Mouse (Mus musculus) ES-Bruce4 (cell line): ENCODE results near the gene Plekha7. TPM values are rescaled to one million over a fixed set of nuclear protein-coding genes. Genes with fewer than 3 reads are reported as not detected.

Experiments
- H3K27ac ChIP-seq: 2 replicates; pipeline ENCODE4 v1.5.1; 2012; ENCODE audit warnings: low read length, inconsistent platforms; ENCODE audit not compliant: insufficient read depth
- H3K27me3 ChIP-seq: 2 replicates; pipeline ENCODE4 v1.6.1; 2012; ENCODE audit warnings: mild to moderate bottlenecking, low read length, inconsistent platforms; ENCODE audit not compliant: control insufficient read depth, poor library complexity, insufficient read depth, severe bottlenecking
- H3K36me3 ChIP-seq: 2 replicates; pipeline ENCODE4 v1.6.1; 2012; ENCODE audit warnings: inconsistent platforms, mild to moderate bottlenecking, low read length, moderate library complexity; ENCODE audit not compliant: control insufficient read depth, poor library complexity, insufficient read depth, severe bottlenecking
- H3K4me1 ChIP-seq: one replicate; pipeline ENCODE4 v1.8.1; 2011; ENCODE audit warnings: low read length; ENCODE audit not compliant: control insufficient read depth, insufficient read depth
- H3K4me3 ChIP-seq: 2 replicates; pipeline ENCODE4 v1.5.1; 2011; ENCODE audit warnings: low read depth, mild to moderate bottlenecking, low read length
- H3K9ac ChIP-seq: 2 replicates; pipeline ENCODE4 v1.6.1; 2012; ENCODE audit warnings: low read depth, mild to moderate bottlenecking, inconsistent platforms; ENCODE audit not compliant: poor library complexity, severe bottlenecking
- H3K9me3 ChIP-seq: replicated peaks from 2 replicates; pipeline ENCODE4 v1.6.1; 2012; ENCODE audit warnings: mild to moderate bottlenecking, low read length, inconsistent platforms; ENCODE audit not compliant: control insufficient read depth, poor library complexity, insufficient read depth, severe bottlenecking
- CTCF ChIP-seq: IDR thresholded peaks from one replicate; pipeline ENCODE4 v1.8.1; 2011; ENCODE audit warnings: low read depth, low read length
- EP300 ChIP-seq: IDR thresholded peaks from 2 replicates; pipeline ENCODE4 v1.6.1; 2011; ENCODE audit warnings: low read depth, low read length; ENCODE audit not compliant: insufficient read depth
- POLR2A ChIP-seq: IDR thresholded peaks from one replicate; pipeline ENCODE4 v1.8.1; 2011; ENCODE audit warnings: low read length; ENCODE audit not compliant: insufficient read depth
- polyA plus RNA-seq: library from polyadenylated mRNA; stranded (reverse); fragments of >200 nt; gene quantifications from 2 replicates; pipeline ENCODE4 v1.2.4, GENCODE M21; 2011; ENCODE audit warnings: low read depth; ENCODE audit not compliant: missing spikeins, insufficient read depth, insufficient read length

Gene Plekha7
- polyA plus RNA-seq, 1 experiment: 80.0 TPM

DNA sequence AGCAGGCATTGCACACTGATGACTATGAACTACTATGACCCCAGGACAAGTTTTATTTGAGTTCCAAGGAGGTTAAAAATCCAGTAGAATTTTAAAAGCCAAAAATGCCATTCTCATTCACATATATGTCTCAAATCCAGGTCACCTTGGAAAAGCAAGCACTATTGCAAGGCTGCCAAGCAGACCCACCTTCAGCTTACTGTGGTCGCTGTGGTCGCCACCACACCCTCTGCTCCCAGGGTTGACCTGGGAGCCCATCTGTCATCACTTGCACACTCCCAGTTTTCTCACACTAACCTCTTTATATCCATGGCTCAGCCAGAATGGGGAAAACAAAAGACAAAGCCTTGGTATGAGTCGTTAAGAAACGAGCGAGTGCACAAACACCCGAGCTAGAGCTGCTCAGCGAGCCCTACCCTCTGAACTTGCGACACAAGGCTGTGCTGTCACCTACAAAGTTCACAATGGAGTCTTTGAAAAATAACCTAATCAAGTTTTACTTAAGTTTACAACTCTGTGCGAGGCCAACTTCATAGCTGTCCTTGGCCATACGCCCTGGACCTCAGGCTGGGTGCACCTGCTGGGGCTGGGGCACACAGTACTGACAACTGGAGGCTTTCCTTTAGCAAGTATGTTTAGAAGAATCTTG lies 106.0 kb downstream of the Plekha7 start:
- Histone ChIP-seq H3K27ac (no peak overlapping the region), H3K4me3 (no peak overlapping the region), H3K9ac (no peak overlapping the region), H3K36me3 (no peaks in the 10 kb centered on the region), H3K9me3 (no peaks in the 10 kb centered on the region), H3K27me3 (no peaks in the 10 kb centered on the region), H3K4me1 (peaks cover 10% of the 10 kb centered on the region)
- TF ChIP-seq POLR2A: no peak
- no peak for TF ChIP-seq CTCF
- no peak for TF ChIP-seq EP300

DNA sequence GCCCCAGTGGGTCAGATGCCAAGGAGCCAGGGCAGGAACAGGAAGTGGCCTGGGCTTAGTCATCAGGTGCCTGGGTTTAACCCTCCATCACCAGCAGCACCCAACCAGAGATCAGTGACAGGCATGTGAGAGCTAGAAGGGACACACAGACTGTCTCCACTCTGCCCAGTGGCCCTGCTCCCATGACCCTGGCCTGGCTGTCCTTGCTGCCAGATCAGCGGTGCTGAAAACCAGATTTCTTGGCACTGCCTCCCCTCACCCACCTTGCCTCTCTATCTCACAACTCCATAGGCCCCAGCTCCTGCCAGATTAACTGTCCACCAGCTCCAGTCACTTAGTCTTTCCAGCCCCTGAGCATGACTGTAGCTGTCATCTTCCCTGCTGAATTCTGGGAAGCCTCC lies 107.2 kb downstream of the Plekha7 start:
- H3K27me3 ChIP-seq: no peaks in the 10 kb centered on the region
- no peaks in the 10 kb centered on the region for H3K36me3 ChIP-seq
- H3K4me1 ChIP-seq: peaks cover 11% of the 10 kb centered on the region
- no peak overlapping the region for H3K27ac ChIP-seq
- no peak overlapping the region for H3K9ac ChIP-seq
- no peak overlapping the region for H3K4me3 ChIP-seq
- no peaks in the 10 kb centered on the region for H3K9me3 ChIP-seq
- TF ChIP-seq EP300: no peak
- TF ChIP-seq CTCF: no peak
- no peak for TF ChIP-seq POLR2A

DNA sequence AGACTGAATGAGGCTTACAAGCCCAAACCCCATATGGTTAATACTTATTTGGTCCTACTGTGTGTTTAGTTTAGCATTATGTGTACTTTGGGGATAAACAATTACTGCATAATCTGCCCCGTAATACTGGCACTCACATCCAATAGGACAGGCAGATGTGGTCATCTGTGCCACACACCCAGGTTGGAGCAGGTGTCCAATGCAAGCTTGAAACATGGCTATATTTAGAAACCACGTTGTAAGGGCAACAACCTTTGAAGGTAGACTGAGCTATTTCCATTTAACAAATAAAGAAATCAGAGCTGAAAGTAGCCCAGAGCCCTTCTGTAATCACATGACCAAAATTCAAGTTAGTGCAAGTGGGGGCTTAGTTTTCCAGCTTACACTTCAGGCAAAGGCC lies 107.6 kb downstream of the Plekha7 start:
- Histone ChIP-seq H3K27me3 (no peaks in the 10 kb centered on the region), H3K27ac (no peak overlapping the region), H3K4me1 (peaks cover 11% of the 10 kb centered on the region), H3K9me3 (no peaks in the 10 kb centered on the region), H3K36me3 (no peaks in the 10 kb centered on the region), H3K4me3 (no peak overlapping the region), H3K9ac (no peak overlapping the region)
- TF ChIP-seq CTCF (no peak), EP300 (no peak), POLR2A (no peak)

DNA sequence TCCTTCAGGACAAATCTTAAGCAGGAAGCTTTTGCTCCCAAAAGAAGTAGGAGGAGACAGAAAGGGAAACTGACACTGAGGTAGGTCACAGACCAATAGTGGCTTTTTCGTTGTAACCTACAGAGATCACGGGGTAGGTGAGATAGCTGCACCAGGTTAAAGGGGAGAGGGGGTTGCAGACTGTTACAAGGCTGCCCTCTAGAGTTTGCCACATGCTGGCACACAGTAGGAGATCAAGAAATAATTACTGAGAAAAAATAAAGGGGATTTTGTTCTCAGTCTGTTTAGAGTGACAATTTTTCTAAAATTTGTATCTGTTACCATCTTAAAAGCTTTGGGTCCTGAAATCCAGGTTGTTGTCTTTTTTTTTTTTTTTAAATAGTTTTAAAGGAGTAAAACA lies 109.3 kb downstream of the Plekha7 start:
- Histone ChIP-seq H3K9ac (no peak overlapping the region), H3K9me3 (no peaks in the 10 kb centered on the region), H3K27ac (peak overlapping the region; percentile 9; the same call in 1 of the 2 replicates), H3K27me3 (no peaks in the 10 kb centered on the region), H3K4me1 (peaks cover 11% of the 10 kb centered on the region), H3K4me3 (no peak overlapping the region), H3K36me3 (no peaks in the 10 kb centered on the region)
- peak; percentile 30 for TF ChIP-seq CTCF
- no peak for TF ChIP-seq EP300

DNA sequence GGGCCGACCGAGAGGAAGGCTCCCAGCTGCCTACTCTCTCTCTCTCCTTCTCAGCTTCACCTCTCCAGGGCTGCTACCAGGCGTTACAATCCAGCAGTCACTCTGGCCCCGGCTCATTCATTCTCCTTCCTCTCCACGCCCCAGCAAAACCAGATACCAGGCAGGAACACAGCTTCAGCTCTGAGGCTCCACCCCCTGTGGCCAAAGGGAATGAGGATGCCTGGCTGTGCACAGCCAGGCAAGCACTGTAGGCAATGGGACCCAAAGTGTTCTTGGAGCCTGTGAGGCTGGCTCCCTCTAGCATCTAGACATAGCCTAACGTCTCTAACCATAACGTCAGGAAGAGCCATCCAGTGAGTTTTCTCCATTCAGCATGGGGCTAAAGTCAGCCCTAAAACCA lies 109.8 kb downstream of the Plekha7 start:
- Histone ChIP-seq H3K4me3 (no peak overlapping the region), H3K9ac (no peak overlapping the region), H3K4me1 (peaks cover 11% of the 10 kb centered on the region), H3K27ac (peak overlapping the region; percentile 9; the same call in 1 of the 2 replicates), H3K9me3 (no peaks in the 10 kb centered on the region), H3K27me3 (no peaks in the 10 kb centered on the region), H3K36me3 (no peaks in the 10 kb centered on the region)
- TF ChIP-seq EP300 (no peak), POLR2A (no peak), CTCF (no peak)

DNA sequence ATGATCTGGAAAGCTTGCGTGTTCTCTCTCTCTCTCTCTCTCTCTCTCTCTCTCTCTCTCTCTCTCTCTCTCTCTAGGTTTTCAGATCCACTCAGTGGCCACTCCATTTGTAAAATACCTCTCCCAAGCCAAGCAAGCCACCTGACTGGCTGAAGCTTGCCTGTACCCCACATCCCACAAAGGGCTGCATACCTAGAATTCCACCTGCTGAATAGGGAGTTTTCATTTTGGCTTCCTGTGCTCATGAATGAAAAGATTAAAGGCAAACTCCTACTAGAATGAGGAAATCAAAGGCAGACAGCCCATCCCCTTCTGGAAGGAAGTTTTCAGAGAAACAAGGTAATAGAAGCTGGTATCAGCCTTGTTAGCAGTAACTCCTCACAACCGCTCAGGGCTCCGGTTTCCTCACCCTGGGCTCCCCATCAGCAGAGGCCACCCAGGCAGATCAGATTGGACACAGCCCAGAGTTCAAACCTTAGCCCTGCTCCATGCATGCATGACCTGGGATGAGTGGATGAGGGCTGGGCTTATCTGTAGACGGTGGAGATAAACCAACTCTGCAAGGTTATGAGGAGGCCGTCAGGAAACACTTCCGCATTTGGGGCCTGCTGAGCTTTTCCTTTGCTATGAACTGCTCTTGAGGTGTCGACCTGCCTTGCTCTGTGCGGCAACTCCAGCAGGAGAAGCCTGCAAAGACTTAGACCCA lies 111.0 kb downstream of the Plekha7 start:
- H3K4me3 ChIP-seq: no peak overlapping the region
- TF ChIP-seq EP300 (no peak), POLR2A (no peak), CTCF (no peak)
- no peaks in the 10 kb centered on the region for H3K9me3 ChIP-seq
- H3K27me3 ChIP-seq: no peaks in the 10 kb centered on the region
- H3K36me3 ChIP-seq: no peaks in the 10 kb centered on the region
- H3K4me1 ChIP-seq: peaks cover 12% of the 10 kb centered on the region
- H3K9ac ChIP-seq: no peak overlapping the region
- no peak overlapping the region for H3K27ac ChIP-seq
